Mouse (Mus musculus) urinary bladder, postnatal 4 days (tissue): ENCODE measurements around the gene Cbfa2t3.

Experiments used
- DNase-seq, 2 experiments: peaks; one replicate each; pipeline ENCODE4 v3.0.0; 2021 to 2022; ENCODE audit warnings: low spot score in 2 of 2

Gene Cbfa2t3

DNA sequence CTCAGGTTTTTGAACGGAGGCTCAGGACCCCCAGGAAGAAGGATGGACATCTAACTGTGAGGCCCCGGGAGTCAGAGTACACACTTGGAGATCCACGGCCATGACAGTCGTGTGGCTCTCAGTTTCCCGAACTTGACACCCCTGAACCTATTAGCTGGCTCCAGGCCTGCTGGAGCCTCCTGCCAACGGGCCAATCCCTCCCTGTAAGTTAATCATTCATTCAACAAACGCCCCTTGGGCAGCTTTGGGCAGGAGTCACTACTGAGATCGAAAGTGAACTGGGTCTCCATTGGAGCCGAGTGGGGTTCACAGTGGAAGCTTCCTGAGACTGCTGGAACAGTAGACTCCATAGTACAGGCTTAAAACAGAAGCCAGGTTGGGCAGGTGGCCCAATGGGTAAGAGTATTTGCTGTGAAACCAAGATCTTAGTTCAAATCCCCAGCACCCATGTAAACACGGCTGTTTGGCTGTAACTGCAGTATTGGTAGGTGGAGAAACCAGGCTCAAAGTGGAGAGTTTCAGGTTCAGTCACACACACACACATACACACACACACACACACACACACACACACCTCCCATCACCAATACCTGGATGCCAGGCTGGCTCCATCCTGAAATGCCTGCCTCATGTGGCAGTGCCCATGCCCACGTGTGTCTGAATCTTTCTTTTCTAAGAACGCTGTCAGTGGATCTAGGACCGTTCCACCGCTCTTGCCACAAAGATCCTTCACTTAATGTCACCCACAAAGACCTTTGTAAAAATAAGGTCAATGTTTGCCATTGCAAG, 20.0 kb upstream of the Cbfa2t3 start:
- DNase-seq: no peak

DNA sequence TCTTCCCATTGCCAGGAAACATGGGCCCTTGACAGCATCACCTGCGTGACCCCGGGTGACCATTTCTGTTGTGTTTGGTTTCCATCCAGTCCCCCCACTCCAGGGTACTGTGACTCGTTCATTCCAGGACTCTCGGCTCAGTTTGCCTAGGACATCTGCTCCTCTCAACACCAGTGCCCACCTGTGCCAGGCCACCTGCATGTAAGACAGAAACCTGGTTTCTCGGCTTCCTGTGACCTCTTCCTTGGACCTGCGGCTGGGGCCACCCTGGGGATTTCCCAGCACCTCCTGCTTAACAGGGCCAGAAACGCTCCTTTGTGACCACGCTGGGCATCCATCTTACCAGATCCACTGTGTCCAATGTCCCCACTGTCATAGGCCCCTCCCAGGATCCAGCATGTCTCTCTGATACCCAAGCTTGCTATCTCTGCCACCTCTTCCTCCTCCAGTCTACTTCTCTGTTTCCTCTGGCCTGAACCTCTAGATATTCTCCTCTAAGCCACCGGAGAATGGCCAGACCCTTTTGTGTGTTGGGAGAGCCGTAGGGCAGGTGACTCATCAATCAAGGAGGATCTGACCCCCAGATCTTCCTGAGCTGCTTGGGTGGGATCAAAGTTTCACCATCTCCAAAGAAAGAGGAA, 19.1 kb upstream of the Cbfa2t3 start:
- no peak for DNase-seq

DNA sequence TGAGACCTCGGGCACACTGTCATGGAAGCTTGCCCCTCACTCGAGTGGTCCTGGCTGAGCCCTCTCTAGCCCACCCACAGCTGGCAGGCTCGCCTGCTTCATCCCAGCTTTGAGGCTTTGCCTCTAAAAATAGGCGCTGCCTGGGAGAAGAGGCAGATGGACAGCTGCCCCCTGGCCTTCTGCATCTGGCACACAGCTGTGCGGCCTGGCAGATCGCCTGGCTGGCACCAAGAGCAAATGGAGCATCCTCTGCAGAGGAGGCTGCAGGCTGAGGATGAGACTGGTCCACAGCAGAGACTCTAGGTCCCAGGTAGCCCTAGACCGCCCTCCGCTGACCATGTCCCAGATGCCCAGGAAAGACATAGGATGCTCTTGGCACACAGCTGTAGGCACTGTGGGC, 17.7 kb upstream of the Cbfa2t3 start:
- no peak for DNase-seq

DNA sequence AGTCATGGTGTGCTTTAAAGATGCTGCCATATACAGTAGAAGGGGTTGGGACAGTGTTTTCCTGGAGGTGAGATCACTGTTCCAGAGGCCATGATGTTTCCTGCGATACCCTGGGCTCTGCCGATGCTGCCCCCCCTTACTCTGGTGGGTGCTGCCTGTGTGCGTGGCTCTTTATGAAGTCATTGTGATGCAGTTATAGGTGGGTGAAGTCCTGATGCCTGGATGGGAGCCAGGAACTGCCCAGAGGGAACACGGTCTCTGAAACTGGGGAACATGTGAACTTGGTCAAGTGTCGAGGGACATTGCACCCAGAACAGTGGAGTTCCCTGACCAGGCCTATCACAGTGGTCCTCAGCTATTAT, 14.2 kb upstream of the Cbfa2t3 start:
- DNase-seq: no peak

DNA sequence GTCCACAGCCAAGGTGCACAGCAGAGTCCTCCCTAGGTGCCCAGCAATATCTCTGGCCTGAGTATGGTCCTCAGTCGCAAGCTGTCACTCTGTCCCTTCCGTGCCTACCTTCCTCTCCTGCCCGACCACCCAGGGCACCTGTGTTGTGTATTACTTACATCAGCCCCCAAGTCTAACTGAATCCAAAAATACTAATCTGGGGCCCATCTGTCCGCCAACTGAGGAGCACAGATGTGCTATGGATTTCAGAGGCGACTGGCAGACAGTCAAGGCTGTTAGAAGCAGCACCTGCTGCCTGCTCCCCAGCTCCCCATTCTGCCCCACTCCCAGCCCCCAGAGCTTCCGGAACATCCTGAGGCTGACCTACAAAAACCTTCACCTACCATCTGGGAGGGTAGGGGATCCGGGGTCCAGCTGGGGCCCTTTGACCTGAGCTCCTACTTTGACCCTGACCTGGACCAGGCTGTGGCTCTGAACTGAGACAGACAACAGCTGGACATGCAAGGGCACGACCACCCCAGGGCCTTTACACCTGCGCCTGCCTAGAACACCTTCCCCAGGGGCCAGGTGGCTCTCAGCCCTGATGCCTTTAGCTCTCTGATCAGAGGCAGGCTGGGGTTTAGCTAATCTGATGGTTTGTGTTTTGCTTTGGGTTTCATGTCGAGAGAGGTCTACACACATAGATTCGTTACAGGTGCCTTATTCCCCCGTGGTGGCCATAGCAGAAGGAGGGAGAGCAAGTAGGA, 13.7 kb upstream of the Cbfa2t3 start:
- no peak for DNase-seq

DNA sequence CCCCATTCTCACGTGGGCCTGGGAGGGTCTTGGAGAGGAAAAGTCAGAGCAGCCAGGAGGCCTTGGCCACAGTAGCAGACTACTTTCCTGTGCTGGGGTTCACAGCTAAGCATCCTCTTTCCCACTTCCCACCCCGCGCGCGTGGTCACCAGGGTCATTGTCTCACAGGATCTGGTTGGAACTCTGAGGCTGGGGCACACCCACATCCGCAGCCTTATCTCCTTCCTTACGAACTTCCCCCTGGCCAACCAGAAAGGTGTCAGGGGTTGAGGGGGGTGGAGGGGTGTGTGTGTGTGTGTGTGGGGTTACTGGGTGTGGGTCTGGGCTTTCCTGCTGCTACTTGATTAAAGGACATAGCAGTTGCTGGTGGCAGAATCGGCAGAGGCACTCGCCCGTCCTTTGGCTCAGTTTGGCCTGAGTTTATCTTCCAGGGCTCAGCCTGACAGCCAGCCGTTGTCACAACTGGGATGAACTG, 13.0 kb upstream of the Cbfa2t3 start:
- no peak for DNase-seq

DNA sequence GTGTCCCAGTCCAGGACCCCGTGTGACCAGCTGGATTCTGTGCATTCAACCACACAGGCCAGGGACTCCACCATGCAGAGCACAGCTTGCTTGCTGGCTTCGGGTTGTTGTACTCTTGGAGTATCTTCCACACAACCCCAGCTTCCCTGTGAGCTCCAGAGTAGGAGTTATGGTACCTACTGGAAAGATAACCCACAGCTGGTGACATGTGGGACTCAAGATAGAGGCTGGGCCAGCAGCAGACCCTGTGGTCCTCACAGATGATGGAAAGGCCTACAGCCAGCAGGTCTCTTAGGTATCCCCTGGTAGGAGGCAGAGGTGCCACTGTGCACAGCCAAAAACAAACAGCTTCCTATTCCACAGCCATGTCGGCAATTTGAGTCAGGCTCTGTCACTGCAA, 12.6 kb upstream of the Cbfa2t3 start:
- DNase-seq: no peak

DNA sequence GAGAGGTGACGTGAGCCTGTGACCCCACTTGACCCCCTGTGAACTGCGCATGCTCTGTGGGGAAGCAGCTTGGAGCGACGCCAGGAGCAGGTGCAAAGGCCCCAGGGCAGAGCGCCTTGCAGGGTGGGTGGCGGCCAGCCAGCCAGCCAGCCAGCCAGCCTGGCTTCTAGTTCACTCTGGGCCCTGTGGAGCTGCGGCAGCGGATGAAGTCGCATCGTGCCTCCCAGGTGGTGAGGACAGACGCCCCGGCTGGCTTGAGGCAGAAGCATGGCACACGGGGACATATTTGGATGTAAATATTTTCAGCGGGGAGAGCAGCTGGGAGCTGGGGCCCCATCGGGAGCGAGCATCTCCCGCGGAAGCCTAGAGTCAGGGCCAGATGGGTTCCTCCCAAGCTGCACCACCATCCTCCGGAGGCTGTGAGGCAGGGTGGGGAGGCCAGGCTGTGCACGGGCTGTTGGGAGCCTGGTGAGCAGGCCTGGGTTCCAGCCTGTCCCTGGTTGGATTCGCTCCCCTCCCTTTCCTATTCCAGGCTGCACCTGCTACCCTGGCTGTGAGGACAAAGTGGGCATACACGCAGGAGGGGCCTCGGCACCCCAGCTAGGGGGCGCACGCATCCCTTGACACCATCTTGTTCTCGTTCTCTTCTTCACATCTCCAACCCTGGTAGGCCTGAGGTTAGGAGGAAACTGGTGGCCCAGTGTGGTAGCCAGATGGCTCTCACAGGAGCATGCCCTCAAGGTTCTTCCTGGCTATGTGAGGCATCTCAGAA, 10.6 kb upstream of the Cbfa2t3 start:
- no peak for DNase-seq

DNA sequence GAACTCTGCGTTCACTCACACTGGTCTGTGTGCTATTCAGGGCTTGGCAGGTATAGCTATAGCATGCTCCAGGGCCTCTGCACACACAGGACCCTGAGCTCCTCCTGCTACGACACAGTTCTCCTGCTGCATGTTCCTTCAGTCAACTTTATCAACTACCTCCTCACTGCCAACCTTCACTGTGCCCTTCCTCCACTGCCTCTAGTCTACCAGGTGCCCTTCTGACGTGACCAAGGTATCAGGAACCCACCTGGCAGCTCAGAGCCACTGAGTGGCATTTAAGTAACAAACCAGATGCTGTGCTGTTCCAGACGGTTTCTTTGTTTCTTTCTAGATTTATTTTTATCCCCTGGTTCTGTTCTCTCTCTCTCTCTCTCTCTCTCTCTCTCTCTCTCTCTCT, 8.3 kb upstream of the Cbfa2t3 start:
- no peak for DNase-seq

DNA sequence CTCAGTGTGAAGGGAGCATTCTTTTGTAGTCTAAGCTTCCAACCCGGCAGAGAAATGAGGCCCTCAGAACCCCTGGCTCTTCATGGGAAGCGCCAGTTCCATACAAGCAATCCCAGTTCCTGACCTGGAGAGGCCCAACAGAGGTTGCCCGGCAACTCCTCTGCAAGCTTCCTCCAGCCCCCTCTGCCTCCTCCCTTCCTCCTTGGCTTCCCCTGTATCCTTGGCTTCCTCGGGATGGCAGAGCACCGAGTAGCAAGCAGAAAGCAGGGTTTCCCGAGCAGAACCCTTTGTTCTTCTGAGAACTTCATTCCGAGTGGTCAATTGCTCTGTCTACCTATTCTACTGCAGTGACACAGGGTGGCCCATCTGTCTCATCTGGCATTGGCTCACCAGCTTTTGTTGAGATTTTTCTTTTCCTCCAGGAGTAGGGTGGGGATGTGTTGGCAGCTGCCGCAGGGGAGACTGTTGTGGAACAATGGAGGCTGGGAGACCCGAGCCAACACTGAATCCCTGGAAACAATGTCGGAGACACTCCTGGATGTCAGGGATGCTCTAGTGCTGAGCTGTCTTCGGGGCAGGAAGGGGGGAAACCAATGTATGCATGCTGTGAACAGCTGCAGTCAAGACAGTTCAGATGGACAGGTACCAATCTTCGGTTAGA, 7.1 kb upstream of the Cbfa2t3 start:
- no peak for DNase-seq

DNA sequence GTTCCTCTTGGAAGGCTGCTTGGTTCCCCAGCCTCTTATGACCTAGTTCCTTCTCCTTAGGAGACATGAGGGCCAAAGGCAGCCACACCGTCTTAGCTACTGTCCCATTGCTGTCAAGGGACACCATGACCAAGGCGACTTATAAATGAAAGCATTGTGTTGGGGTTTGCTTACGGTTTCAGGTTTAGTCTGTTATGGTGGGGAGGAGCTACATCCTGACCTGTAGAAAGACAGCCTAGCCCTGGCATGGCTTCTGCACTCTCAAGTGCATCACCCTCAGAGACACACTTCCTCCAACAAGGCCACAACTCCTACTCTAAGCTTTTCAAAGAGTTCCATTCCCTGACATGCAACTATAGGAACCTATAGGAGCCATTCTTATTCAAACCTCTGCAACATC, 5.7 kb upstream of the Cbfa2t3 start:
- no peak for DNase-seq

DNA sequence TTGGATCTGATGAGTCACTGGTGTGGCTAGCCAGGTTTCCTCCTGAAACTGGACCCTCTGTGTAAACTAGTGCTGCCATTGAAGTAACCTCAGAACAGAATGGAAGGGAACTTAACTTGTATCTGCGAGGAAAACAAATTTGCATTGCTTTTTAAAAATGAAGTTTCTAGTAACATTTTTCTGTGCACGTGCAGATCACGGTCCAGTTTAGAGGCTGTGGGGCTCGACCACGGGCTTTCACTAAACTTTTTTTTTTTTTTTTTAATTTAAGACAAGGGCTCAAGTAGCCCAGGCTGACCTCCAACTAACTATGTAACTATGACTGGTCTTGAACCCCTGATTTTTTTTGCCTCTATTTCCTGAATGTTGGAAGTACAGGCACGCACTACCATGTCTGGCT, 4.0 kb upstream of the Cbfa2t3 start:
- no peak for DNase-seq

DNA sequence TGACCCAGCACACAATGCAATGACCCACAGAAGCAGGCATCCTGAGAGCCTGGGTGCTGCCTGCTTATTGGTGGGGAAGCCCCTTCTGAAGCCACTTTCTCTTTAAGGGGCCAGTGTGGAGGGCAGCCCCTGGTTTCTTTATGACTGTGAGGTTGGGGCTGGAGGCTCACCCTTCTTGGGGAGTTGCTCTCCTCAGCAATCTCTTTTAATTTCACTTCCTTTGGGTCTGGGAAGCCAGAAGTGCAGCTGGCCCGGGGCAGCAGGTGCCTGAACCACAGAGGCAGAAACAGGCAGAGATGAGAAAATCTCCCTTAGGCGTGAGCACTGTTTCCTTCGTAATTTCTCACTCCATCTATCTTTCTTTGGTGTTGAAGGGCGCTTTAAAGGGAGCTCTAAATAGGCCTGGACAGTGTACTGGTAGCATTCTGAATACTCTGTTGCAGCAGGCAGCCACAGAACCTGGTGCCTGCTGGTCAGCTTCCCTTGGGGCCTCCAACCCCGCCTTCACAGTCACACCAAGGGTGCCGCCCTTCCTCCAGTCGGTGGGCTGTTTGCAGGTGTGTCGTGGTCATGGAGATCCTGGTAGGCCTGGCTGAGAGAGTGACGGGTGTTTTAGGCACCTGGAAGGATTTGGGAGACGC, 3.5 kb upstream of the Cbfa2t3 start:
- no peak for DNase-seq

DNA sequence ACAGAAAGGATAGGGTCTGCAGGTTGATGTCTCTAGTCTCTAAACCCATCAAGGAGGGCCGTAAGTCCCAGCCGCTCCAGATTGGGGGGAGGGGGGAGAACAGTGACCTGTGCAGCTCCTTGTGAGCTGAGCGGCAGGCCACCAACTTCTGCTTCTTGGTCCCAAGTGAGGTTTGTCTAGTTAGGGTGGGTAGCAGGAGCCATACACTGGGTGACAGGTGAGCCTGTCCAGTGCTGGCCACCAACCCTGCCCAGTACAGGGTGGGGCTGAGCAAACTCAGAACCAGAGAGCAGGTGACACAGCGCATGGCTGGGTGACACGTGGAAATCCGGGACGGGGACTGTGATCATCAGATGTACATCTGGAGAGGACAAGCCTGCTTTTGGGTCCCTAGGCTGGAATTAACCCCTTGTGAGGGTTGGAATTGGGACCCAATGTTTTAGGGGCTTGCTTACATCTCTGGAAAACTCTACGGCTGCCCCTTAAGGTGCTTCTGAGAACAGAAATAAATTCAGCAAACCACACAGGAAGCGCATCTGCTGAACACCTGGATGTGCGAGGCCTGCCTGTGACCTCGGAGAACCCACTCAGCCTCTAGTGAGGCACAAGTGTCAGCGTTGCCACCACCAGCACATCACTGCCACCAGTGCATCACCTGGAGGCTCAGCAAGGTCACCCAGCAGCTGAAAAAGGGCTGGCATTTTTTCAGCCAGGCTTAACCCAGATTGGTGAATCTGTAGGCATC, 2.7 kb upstream of the Cbfa2t3 start:
- DNase-seq: no peak

DNA sequence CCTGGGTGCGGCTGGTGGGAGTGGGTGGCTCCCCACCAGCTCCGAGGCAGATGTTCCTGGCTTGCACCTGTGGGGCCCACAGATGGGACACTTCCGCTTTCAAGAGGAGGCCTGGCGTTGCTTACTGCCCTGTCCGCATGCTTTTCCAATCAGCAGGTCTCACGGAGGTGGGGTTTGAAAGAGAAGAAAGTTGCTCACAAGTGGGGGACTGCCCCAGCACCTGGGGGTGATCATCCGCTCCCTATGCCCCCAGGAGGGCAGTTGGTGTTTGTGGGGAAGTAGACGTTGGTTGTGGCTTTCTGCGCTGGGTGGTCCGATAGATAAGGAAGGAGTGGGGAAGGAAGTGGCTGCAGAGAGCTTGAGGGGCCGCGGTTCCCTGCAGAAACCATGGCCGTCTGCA, 1.7 kb upstream of the Cbfa2t3 start:
- no peak for DNase-seq

DNA sequence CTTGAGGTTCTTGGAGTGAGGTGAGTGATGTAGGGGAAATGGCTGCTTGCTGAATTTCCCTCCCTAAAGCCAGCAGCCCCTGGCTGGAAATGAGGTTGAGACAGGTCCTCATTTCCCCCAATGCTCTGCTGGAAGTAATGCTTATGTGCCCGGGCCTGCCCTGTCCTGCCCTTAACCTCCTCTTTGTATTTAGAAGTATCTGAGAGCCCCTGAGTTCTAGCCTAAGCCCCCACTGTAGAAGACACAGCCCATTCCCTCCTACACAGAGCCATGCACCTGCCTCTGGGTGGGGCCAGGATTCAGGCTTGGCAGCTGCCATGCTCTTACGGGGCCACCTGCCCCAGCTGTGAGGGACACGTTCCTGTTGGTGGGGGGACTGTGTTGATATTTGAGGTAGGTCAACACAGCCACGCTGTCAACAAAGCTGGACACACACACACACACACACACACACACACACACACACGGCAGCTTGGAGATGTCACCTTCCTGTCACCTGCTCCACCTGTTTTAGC, 598 bp downstream of the Cbfa2t3 start:
- DNase-seq: no peak

DNA sequence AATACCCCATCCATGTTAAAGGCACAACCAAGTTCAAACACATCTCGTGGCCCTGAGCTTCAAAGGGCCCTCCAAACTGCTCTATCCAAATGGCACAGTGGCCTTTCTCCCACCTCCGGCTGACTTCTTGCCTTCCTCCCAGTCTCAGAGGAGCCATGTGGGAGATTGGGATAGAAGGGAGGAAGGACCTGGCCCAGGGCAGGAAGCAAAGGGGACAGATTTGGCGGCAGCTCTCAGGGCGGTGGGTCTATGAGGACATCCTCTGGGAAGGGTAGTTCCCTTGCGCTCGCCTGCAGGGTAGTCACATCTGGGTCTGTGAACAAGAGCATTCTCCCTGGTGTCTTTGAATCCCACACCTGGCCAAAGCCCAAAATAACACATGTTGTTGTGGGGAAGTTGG, 1.3 kb downstream of the Cbfa2t3 start:
- DNase-seq: no peak

DNA sequence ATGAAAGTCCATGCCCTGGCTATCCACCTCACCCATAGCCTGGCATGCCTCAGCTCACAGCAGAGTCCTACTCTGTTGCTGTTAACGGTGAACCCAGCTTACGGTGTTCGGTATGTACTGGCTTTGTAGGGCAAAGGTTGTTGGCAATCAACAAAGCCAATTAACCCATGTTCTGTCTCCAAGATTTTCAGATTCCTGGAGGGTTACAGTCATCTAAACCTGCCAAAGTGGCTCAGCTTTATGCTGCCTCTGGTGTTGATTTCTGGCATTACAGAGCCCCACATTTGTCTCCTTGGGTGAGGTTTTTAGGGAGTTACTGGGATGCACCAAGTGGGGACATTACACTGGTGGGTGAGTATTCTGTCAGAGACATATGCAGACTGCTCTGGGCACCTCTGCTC, 1.7 kb downstream of the Cbfa2t3 start:
- no peak for DNase-seq

DNA sequence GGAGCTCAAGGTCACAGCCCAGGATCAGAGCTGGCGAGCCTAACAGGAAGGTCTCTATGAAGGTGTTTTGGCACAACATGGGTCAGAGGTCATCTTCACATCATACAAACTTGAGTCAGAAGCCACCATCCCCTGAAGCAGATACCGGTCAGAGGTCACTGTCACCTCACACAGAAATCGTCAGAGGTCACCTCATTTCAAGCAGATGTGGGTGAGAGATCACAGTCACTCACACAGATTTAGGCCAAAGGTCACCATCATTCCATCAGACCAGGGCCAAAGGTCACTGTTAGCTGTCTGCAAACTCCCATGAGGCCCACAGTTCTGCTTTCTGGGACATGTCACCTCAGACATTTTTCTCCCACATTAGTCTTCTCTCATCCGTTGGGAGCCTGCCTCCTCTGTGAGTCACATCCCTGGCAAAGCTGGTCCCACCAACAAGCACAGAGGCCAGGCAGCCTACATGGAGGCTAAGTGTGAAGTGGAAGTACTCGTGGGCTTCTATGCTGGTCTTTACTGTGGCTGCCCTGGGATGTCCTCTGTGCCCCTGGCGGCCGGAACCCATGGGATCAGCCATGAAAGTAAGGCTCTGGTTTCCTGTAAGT, 3.4 kb downstream of the Cbfa2t3 start:
- DNase-seq: no peak

DNA sequence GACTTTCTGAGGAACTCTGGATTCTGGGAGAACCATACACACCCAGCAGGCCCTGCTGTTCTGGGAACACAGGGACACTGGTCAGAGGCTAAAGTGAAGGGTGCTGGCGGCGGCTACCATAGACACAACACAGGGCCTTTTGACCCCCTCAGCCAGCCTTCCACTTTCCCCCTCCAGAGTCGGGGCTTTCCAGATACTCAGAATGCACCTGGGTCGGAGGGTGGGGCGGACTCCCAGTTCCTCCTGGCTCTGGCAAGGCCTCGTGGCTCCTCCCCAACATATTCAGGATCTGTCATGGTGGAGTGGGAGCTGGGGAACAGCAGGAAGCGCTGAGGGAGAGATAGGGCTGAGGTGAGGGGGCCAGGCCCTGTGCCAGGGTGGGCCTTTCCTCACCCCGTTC, 6.8 kb downstream of the Cbfa2t3 start:
- DNase-seq: no peak
